Mouse (Mus musculus) bone marrow, adult 2 months (tissue): Measurements from ENCODE around the gene Ppif. TPM values are rescaled to one million over a fixed set of nuclear protein-coding genes. Genes with fewer than 3 reads are reported as not detected.

Experiments
- H3K27ac ChIP-seq: fragments of 200-500 bp; 2 replicates; pipeline ENCODE4 v1.5.1; 2012; ENCODE audit warnings: low read depth, mild to moderate bottlenecking, control low read depth, inconsistent platforms, low read length; ENCODE audit not compliant: control insufficient read depth, poor library complexity, insufficient read depth
- H3K4me1 ChIP-seq: fragments of 200-500 bp; 2 replicates; pipeline ENCODE4 v1.6.1; 2011; ENCODE audit warnings: low read length; ENCODE audit not compliant: control insufficient read depth, insufficient read depth
- H3K4me3 ChIP-seq: fragments of 200-500 bp; replicated peaks from 2 replicates; pipeline ENCODE3; 2011; ENCODE audit warnings: mild to moderate bottlenecking, low read depth, low read length, control low read depth; ENCODE audit not compliant: control insufficient read depth
- CTCF ChIP-seq: fragments of 200-500 bp; IDR thresholded peaks from 2 replicates; pipeline ENCODE4 v1.5.1; 2011; ENCODE audit warnings: low read length, control low read depth; ENCODE audit not compliant: control insufficient read depth, insufficient read depth
- POLR2A ChIP-seq: fragments of 200-500 bp; IDR thresholded peaks from 2 replicates; pipeline ENCODE4 v1.6.1; 2011; ENCODE audit warnings: low read depth, mild to moderate bottlenecking, control low read depth, low read length, borderline replicate concordance; ENCODE audit not compliant: control insufficient read depth
- WGBS: fragments of 180-500 bp; shearing (Covaris S2); methylation state at CpG from one replicate; pipeline ENCODE4 v1.1.7; 2018; 5-methylcytosine and 5-hydroxymethylcytosine counted together
- polyA plus RNA-seq: library from polyadenylated mRNA; stranded (reverse); fragments of >200 nt; gene quantifications from 2 replicates; pipeline ENCODE4 v1.2.4, GENCODE M21; 2011; ENCODE audit warnings: low replicate concordance; ENCODE audit not compliant: missing spikeins, insufficient read depth, insufficient read length

Ppif gene
- polyA plus RNA-seq, 1 experiment, result 34.3 TPM

DNA sequence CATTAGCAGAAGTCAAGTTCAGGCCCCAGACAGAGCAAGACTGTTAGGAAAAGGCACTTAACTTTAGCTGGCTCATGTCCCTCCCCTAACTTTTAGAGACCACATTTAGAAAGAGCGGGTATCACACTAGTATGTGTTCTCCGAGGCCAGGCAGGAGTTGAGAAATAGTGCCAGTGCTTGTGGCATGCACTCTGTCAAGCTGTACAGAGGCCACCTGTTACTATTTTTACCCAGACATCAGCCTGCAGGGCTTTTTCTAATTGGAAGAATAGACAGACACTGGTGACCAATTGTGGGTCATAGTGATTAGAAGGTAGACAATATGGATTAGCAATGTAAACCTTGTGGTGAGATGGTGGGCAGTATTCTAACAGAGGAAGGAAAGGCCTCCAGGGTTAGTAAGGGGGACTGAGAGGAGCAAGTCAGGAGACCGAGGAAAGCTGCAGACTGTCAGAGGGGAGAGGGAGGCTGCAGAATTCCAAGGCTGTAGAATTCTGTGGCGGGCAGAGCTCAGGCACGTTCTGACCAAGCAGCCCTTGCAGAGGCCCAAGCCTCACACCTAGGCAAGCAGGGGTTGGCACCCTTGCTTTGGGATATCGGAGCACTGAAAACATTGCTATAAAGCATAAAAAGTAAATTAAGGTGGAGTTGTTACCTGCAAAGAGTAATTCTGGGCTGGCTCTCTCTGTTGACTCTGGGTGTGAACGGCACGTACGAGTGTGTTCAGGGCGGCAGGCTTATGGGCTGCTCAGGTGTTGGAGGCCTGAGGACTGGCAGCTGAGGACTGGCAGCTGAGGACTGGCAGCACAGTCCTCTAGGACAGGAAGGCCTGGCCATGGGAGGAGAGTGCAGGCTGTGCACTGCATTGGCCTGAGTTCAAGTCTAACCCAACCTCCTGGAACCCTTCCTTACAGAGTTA, 6.7 kb upstream of the Ppif start:
- H3K4me1 ChIP-seq, result no peaks in the 10 kb centered on the region
- no peak overlapping the region for H3K4me3 ChIP-seq
- no peak for TF ChIP-seq CTCF
- no peak for TF ChIP-seq POLR2A
- no peak overlapping the region for H3K27ac ChIP-seq
- 68% methylated on average over 10 of the region's 10 CpGs for WGBS

DNA sequence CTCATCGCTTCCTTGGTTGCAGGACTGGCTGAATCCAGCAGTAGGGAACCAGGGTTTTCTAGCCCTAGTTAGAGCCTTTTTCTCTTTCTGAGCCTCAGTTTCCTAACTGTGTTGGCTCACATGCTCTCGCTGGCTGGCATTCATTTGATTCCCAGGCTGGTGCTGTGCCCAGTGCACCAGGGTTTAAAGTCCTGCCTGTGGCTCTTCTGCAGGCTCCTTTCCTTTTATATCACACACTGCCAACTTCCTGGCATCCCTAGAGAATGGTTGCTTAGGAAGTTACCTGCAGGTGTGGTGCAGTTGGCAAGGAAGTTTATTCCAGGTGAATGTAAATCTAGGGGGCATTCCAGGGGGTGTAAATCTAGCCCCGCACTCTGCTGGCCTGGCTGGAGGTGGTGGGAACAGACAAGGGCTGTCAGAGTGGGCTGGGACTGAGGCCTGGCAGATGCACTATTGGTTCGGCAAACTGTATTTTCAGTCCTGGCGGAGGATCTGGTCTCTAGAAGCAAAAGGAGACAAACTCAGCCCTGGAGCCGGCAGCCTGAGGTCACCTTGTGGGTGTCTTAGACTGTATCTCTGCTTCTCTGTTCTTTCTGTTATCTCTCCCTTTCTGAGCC, 575 bp upstream of the Ppif start:
- 51% methylated on average over 6 of the region's 6 CpGs for WGBS
- no peak overlapping the region for H3K27ac ChIP-seq
- H3K4me1 ChIP-seq, result no peaks in the 10 kb centered on the region
- H3K4me3 ChIP-seq, result no peak overlapping the region
- TF ChIP-seq POLR2A, result no peak
- TF ChIP-seq CTCF, result no peak

DNA sequence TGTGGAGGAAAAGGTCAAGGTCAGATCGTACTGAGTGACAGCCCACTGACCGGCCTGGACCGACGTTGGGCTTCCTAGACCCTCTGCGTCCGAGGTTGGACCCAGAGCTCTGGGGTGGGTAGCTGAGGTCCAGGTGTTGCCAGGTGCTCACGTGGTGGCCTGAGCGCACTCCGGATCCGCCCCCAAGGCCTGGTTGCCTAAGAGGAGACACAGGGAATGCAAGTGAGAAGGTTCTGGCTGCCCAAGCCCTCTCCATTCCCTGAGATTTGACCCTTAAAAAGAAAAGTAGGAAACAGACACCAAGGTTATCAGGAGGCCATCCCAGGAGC, 579 bp downstream of the Ppif start:
- Histone ChIP-seq H3K4me3 (peak overlapping the region; percentile 82), H3K4me1 (no peaks in the 10 kb centered on the region), H3K27ac (peak overlapping the region; percentile 34; the same call in 1 of the 2 replicates)
- TF ChIP-seq POLR2A (no peak), CTCF (no peak)
- WGBS, result 0% methylated on average over 10 of the region's 10 CpGs

DNA sequence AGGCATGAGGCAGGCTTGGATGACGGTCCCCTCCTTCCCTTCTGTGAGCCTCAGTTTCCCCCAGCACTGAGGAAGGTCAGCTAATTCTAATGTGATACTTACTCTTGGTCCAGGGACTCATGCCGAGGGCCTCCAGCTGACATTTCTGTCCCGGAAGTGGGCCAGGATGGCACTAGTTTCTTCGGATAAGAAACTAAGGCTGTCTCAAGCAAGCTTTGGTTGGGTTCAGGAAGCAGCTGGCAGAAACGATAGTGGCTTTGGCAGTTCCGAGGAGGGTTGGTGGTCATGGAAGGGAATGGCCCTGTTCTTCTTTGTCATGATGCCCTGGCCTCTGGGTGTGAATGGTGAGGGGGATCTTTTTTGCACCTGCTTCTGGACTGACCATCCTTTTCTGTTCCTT, 1.1 kb downstream of the Ppif start:
- no peak overlapping the region for H3K27ac ChIP-seq
- TF ChIP-seq CTCF, result no peak
- TF ChIP-seq POLR2A, result no peak
- H3K4me1 ChIP-seq, result no peaks in the 10 kb centered on the region
- H3K4me3 ChIP-seq, result peak overlapping the region; percentile 43
- whole genome bisulfite sequencing, result 5% methylated on average over 6 of the region's 6 CpGs

DNA sequence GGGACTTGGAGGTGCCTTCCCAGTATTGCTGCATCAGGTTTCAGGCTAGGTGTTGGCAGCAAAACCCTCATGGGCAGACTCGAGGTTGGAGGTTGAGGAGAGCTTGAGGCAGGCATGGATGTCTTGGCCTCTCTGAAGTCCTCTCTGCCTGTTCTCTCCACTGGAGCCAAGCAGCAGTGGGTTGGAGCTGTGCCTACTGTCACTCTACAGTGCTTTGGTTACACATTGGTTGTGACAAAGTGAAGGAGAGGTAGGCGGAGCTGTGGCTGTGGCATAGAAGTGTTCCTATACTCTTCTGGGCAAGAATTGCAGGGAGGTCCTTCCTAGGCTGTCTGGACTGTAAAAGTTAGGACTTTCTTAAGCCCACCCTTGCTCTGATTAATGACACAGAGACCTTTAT, 2.4 kb downstream of the Ppif start:
- TF ChIP-seq CTCF (no peak), POLR2A (no peak)
- WGBS, result 64% methylated on average over 2 of the region's 2 CpGs
- Histone ChIP-seq H3K4me3 (no peak overlapping the region), H3K27ac (no peak overlapping the region), H3K4me1 (no peaks in the 10 kb centered on the region)

DNA sequence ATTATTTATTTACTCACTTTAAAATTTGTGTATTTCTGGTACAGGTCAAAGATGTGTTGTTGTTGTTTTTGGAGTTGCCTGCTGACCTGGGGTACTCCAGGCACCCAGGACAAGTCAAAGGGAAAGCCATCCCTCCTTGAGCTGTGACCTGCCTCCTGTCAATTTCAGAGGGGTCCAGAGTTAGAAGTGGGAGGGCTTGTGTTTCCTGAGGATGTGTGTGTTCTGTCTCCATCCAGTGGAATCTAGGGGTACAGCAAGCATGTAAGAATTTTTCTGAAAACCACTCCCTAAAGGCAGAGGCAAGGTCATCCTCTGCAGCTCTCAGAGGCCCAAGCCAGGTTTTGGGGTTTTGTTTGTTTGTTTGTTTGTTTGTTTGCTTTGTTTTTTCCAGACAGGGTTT, 8.0 kb downstream of the Ppif start:
- H3K4me1 ChIP-seq, result no peaks in the 10 kb centered on the region
- no peak overlapping the region for H3K27ac ChIP-seq
- H3K4me3 ChIP-seq, result no peak overlapping the region
- TF ChIP-seq POLR2A (no peak), CTCF (no peak)

DNA sequence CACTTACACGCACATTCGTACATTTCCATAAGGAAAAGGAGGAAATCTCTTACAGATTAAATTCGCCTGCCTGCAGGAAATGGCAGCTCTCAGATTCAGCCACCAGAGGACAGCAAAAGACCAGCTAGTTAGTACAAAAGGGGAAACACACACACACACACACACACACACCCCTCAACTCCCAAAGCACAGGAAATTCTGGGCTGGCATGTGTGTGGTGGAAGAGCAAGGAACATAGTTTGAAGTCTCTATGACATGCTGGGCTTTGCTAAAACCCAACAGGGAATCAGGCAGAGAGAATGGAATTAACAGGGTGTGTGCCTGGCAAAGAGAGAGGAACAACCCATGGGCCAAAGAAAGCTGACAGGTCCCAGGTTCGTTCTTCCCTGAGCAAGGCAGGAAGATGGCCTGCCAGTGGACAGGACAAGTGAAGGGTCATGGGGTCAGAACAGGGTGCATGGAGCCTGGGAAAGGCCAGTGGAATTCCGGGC, 13.8 kb downstream of the Ppif start:
- no peaks in the 10 kb centered on the region; the same call in 1 of the 2 replicates for H3K4me1 ChIP-seq
- no peak for TF ChIP-seq POLR2A
- TF ChIP-seq CTCF, result peak; percentile 55
- no peak overlapping the region for H3K4me3 ChIP-seq
- H3K27ac ChIP-seq, result no peak overlapping the region
- 10% methylated on average over 5 of the region's 5 CpGs for WGBS

DNA sequence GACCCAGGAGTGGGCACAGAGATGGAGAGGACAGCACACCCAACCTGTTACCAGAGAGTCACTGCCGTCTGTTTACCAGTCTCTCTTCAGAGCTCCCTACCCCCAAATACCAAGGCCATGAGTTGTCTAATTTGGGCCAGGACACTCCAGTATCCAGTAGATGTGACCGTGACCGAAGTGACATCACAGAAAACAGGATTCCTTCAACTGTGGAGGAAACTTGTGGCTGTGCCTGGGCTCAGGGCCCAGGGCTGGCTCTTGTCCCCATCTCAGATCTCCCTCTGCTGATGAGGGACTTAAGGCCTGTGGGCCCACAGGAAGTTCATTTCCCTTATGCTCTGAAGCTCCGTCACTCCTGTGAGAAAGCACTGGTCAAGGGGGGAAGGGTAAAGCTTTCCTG, 14.5 kb downstream of the Ppif start:
- TF ChIP-seq CTCF, result no peak
- no peak for TF ChIP-seq POLR2A
- Histone ChIP-seq H3K4me1 (no peaks in the 10 kb centered on the region; the same call in 1 of the 2 replicates), H3K4me3 (no peak overlapping the region), H3K27ac (no peak overlapping the region)
- WGBS, result 30% methylated on average over 4 of the region's 4 CpGs
